Mouse (Mus musculus) urinary bladder, postnatal 14 days (tissue): ENCODE measurements around the gene Zfp536.
"Not testable (repeated sequence)": the region's sequence is repeated elsewhere in the genome, so short reads cannot be mapped to it uniquely, and the experiment has no call there.

Experiments
- DNase-seq: peaks from one replicate; pipeline ENCODE4 v3.0.0; 2021; ENCODE audit warnings: low spot score

Zfp536 gene

GRCm38 (mm10) chr7:37606472-37606871 lies 167.0 kb downstream of the Zfp536 start:
- DNase-seq = no peak

- not testable (repeated sequence) for DNase-seq
Measured at GRCm38 (mm10) chr7:37603525-37603909, 169.9 kb downstream of the Zfp536 start.

- no peak for DNase-seq
Measured at GRCm38 (mm10) chr7:37602871-37603524, 170.4 kb downstream of the Zfp536 start.

- DNase-seq = no peak
Measured at GRCm38 (mm10) chr7:37600318-37600717, 173.1 kb downstream of the Zfp536 start.

GRCm38 (mm10) chr7:37594211-37595030 lies 179.0 kb downstream of the Zfp536 start:
- DNase-seq = no peak

GRCm38 (mm10) chr7:37593566-37593965 lies 179.9 kb downstream of the Zfp536 start:
- DNase-seq = no peak

- no peak for DNase-seq
Measured at GRCm38 (mm10) chr7:37586694-37587093, 186.7 kb downstream of the Zfp536 start.

GRCm38 (mm10) chr7:37581262-37581661 lies 192.2 kb downstream of the Zfp536 start:
- no peak for DNase-seq

GRCm38 (mm10) chr7:37580554-37580953 lies 192.9 kb downstream of the Zfp536 start:
- no peak for DNase-seq

- DNase-seq = no peak
Measured at GRCm38 (mm10) chr7:37572021-37572420, 201.4 kb downstream of the Zfp536 start.

- DNase-seq = no peak
Measured at GRCm38 (mm10) chr7:37568811-37569500, 204.5 kb downstream of the Zfp536 start.

GRCm38 (mm10) chr7:37568041-37568440 lies 205.4 kb downstream of the Zfp536 start:
- DNase-seq = no peak

- no peak for DNase-seq
Measured at GRCm38 (mm10) chr7:37566019-37566418, 207.4 kb downstream of the Zfp536 start.

- DNase-seq = no peak
Measured at GRCm38 (mm10) chr7:37565371-37565770, 208.1 kb downstream of the Zfp536 start.

- DNase-seq = no peak
Measured at GRCm38 (mm10) chr7:37564644-37565043, 208.8 kb downstream of the Zfp536 start.

GRCm38 (mm10) chr7:37563831-37564400 lies 209.5 kb downstream of the Zfp536 start:
- no peak for DNase-seq

GRCm38 (mm10) chr7:37563171-37563574 lies 210.3 kb downstream of the Zfp536 start:
- peak; percentile 23 for DNase-seq

- no peak for DNase-seq
Measured at GRCm38 (mm10) chr7:37562505-37562904, 210.9 kb downstream of the Zfp536 start.

- no peak for DNase-seq
Measured at GRCm38 (mm10) chr7:37560581-37560980, 212.9 kb downstream of the Zfp536 start.

- DNase-seq = no peak
Measured at GRCm38 (mm10) chr7:37559851-37560250, 213.6 kb downstream of the Zfp536 start.

- DNase-seq = no peak
Measured at GRCm38 (mm10) chr7:37559341-37559740, 214.1 kb downstream of the Zfp536 start.

GRCm38 (mm10) chr7:37556811-37557210 lies 216.6 kb downstream of the Zfp536 start:
- DNase-seq = no peak
